21 mouse cellular contexts compared by ENCODE assay signal in the genomic region with DNA sequence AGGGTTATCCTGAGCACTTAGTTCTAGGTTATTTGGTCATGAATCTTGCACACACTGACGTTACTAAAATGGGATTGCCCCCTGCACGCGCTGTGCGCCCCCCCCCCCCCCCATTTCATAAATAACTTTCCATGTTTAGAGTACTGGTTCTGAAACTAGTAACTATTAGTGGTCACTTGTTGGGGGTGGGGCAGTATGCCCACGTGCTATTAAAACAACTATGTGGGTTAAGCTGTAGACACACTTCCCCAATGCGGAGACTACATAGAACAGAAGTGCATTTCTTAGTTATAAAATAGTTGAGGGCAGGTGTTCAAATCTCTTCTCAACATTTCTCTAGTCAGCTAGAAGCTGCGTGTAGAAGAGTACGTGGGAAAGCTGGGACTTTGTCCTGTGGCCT.
"Had no signal": no experiment of that assay in that cellular context is flagged by ENCODE, and none has a peak within 500 bp of the region (broad histone marks: within the 10 kb centered on the region; RNA-seq: fewer than 3 reads in every experiment).

No protein-coding gene starts in this region.

- H3K27ac ChIP-seq: kidney, embryonic 15.5 days; limb, embryonic 12.5 days; limb, embryonic 15.5 days; macrophage; midbrain, embryonic 12.5 days; midbrain, embryonic 15.5 days; neural tube, embryonic 12.5 days; neural tube, embryonic 15.5 days; stomach, postnatal 0 days had no signal

- H3K4me1 ChIP-seq: midbrain, embryonic 12.5 days; midbrain, embryonic 15.5 days had no signal

- H3K27me3 ChIP-seq: kidney, embryonic 15.5 days; limb, embryonic 12.5 days; limb, embryonic 15.5 days; midbrain, embryonic 12.5 days; midbrain, embryonic 15.5 days; neural tube, embryonic 12.5 days; neural tube, embryonic 15.5 days had no signal

- H3K9me3 ChIP-seq: kidney, embryonic 15.5 days; limb, embryonic 12.5 days; limb, embryonic 15.5 days; midbrain, embryonic 12.5 days; midbrain, embryonic 15.5 days; neural tube, embryonic 12.5 days; neural tube, embryonic 15.5 days had no signal

- H3K36me3 ChIP-seq: midbrain, embryonic 12.5 days; neural tube, embryonic 15.5 days had no signal

- ATAC-seq: midbrain, embryonic 15.5 days had no signal

- H3K4me2 ChIP-seq: kidney, embryonic 15.5 days; limb, embryonic 12.5 days; limb, embryonic 15.5 days; lung, embryonic 14.5 days; midbrain, embryonic 12.5 days; midbrain, embryonic 15.5 days; neural tube, embryonic 12.5 days; neural tube, embryonic 15.5 days had no signal

- H3K9ac ChIP-seq: kidney, embryonic 15.5 days; limb, embryonic 12.5 days; limb, embryonic 15.5 days; lung, embryonic 14.5 days; midbrain, embryonic 12.5 days; midbrain, embryonic 15.5 days; neural tube, embryonic 12.5 days; neural tube, embryonic 15.5 days had no signal

- H3K4me3 ChIP-seq: kidney, embryonic 15.5 days; limb, embryonic 12.5 days; limb, embryonic 15.5 days; midbrain, embryonic 12.5 days; midbrain, embryonic 15.5 days; neural tube, embryonic 12.5 days; neural tube, embryonic 15.5 days had no signal

- DNase-seq: kidney, adult 11 months; kidney, adult 8-10 months; kidney, postnatal 10 days; kidney, postnatal 36 days; left cerebral cortex, postnatal 4 days; lung, embryonic 14.5 days; right cerebral cortex, adult 18-20 months; right cerebral cortex, postnatal 14 days; right cerebral cortex, postnatal 4 days; thymus, adult 2 months; thymus, postnatal 14 days; thymus, postnatal 4 days had no signal
